Mouse (Mus musculus): Measurements from ENCODE around the gene D5Ertd579e.

Gene D5Ertd579e

DNA sequence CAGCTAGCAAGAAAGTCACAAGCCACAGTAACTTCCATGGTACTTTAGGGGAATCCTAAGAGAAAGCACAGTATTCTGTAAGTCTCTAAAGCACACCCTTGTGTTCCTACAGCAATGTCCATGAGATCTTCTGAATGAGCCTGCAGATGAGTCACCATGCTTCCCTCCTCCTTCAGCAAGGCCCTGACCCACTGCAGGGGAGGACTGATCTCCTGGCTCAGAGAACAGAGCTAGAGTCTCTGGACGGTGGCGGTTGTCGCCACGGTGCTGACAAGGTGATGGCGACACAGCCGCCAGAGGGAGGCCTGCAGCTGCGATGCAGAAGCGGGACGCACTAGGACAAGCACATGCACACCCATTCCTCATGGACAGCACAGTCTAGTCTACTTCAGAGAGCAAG lies 93.8 kb downstream of the D5Ertd579e start:
- DNase-seq, result no peak

DNA sequence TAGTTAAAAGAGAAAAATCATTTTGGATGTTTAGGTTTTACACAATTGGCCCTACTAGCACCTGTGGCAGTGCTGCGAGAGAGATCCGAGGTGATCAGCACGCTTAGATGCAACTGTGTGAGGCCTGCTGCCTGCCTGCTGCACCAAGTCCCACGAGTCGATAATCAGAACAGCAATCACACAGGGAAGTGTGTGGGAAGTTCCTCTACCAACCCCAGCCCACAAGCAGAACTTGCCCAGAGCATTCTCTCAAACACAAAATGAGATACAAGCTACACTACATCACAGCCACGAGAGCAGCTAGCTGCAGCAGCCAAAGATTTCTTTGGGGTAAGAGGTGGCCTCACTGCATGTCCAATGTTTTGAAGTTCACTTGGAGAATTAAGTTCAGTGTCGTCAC lies 94.3 kb downstream of the D5Ertd579e start:
- no peak for DNase-seq

DNA sequence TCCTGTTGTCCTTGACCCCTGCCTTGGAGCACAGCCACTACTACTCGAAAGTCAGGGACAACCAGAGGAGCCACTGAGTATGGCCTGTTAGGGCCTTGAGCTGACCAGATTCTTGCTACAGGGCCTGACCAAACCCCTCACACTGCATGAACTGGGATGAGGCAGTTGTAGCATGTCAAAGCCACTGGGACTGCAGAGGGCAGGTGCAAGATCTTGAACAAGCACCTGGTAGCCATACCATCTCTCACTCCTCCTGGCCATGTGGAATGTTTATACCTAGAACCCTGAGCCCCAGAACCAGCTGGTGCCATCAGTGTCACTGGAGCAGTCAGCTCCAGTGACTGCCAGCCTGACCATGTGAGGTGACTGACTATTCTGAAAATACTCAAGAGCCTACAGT lies 96.9 kb downstream of the D5Ertd579e start:
- DNase-seq, result no peak

DNA sequence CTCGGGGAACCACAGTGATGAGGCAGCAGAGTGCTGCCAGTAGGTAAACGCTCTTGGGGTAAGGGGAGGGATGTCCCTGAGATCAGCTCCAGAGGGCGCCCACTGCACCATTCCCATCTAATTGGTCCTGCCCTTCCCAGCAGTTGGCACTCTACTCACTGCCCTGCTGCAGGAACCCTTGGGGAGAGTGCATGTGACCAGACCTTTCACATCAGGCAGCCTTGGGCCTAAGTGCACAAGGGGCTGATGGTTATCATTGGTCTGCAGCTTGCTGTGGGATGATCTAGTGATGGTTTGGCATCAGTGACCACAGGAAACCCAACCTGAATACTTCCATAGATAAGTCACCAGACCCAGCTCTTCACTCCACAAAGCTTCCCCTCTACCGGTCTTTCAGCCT lies 98.2 kb downstream of the D5Ertd579e start:
- peak; percentile 30 to 41 for DNase-seq

DNA sequence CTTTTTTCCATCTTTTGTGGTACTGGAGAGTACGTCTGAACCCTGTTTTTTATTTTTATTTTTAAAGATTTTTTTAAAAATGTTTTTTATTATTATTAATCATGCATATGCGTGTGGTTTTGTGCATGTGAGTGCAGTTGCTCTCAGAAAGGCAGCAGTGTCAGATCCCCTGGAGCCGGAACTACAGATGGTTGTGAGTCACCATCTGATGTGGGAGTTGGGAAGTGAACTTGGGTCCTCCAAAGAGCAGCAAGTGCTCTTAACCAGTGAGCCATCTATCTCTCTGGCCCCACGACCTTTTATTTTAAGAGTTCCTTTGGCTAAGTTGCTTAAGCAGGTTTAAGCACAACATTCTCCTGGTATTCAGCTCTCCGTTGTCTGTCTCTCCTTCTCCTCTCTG lies 99.6 kb downstream of the D5Ertd579e start:
- no peak for DNase-seq

DNA sequence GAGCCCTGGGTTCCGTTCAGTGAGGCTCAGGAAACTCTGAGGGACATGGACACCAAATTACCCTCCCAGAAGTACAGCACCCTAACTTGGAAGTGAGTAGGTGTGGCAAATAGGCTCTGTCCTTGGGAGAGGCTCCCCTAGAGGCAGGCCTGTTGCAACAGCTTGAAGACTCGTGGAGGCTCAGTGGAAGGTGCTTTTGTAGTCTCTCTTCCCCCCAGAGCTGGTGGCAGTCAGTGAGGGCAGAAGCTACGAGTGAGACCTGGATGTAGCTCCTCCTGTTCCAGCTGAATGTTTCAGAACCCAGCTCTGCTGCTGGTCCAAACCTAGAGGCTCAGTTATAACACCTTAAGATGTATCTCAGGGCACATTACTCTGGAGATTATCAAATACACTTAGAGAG lies 100.7 kb downstream of the D5Ertd579e start:
- DNase-seq, result no peak

DNA sequence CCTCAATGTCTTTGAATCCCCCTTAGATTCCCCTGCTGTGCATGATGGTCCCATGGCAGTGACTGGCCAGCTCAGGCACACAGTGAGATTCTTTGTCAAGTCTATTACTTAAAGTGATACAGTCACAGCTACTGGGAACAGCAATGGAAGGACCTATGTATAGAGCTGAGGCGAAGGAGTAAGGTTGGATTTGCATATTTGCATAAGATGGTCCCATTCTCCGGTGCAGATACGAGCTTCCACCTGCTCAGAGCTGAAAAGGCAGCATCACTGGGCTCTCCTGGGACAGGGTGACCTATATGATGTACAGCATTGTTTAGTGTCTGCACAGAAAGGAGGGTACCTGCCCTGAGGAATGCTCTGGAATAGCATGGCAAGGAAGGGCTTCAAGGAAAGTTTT lies 101.5 kb downstream of the D5Ertd579e start:
- no peak for DNase-seq

DNA sequence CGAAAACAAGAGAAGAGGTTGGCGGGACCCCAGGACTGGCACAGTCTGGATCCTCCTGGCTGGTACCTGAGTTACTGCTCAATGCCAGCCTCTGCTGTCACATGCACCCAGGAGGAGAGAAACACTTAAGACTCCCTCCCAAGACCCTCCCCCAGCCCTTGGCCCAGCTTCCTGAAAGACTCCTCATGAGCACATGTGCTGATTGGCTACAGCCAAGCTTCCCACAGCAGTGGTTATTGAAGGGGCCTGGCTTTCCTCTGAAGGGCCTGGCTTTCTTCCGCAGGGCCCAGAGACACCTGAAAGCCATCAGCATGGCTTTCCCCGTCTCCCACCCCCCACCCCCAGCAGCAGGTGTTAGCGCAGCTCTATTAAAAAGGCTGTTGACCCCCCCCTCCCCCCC lies 102.6 kb downstream of the D5Ertd579e start, which contains the start of gene Tbc1d14:
Gene Tbc1d14 (minus strand): TSS at position 101 of the 400 bp plus-strand sequence.
- no peak for DNase-seq

DNA sequence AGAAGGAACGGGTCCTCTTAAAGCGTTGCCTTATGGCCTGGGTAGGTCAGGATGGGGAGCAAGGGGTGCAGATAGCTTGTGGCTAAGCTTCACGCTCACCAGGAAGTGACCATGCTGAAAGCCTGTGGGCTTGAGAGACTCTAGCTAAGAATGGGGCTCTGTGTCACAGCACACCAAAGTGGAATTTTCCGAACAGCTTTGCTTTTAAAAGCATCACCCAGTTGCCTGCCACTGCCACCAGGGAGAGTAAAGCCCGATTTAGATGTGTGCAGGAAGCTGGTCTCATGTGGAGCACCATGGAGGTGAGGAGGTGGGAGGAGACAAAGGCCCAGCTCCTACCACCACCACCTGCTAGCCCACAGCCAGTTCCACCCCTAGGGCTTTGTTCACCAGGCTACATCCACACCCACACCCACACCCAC lies 105.3 kb downstream of the D5Ertd579e start:
- DNase-seq, result no peak

DNA sequence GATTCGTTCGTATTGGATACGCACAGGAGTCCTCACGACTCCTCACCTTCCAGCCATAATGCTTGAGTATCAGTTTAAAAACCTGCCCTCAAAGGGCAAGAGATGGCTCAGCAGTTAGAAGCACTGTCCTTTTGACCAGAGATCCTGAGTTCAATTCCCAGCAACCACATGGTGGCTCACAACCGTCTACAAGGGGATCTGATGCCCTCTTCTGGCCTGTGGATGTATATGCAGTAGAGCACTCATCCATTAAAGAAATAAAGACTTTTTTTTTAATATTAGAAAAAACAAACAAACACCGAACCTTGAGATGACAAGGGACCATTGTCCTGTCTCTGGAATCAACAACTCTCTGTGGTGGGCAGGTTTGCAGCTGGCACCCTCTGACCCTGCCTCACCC lies 111.5 kb downstream of the D5Ertd579e start:
- no peak for DNase-seq

DNA sequence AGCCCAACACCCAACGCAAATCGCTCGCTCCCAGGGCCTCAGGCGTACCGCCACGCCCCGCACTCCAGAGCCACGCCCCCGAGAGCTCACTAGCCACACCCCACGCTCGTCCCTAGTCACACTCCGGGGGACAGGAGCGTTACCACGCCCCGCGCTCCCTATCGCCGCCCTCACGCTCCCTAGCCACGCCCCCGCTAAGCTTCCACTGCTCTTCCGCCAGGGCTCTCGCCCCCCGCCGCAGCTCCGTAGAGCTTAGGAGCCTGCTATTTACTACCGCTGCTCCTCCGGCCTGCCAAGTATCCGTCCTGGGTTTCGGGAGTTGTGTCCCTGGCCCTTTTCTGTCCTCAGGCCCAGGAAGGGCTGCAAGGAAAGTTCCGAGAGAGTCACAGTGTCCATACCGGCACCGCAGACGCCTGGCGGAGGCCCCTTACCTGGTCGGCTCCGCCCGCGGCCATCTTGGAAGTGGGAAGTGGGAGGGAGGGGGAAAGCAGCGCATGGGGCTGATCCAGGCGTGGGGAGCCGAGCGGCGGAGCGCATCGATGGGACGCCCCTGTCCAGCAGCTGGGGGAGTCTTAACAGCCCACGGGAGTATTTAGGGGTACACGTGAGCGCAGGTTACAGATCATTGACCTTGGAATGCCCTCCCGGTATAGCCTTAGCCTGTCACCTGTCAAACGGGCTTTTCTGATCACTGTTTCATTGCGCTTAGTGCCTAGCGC lies 113.7 kb downstream of the D5Ertd579e start:
- peak; percentile 98 for DNase-seq

DNA sequence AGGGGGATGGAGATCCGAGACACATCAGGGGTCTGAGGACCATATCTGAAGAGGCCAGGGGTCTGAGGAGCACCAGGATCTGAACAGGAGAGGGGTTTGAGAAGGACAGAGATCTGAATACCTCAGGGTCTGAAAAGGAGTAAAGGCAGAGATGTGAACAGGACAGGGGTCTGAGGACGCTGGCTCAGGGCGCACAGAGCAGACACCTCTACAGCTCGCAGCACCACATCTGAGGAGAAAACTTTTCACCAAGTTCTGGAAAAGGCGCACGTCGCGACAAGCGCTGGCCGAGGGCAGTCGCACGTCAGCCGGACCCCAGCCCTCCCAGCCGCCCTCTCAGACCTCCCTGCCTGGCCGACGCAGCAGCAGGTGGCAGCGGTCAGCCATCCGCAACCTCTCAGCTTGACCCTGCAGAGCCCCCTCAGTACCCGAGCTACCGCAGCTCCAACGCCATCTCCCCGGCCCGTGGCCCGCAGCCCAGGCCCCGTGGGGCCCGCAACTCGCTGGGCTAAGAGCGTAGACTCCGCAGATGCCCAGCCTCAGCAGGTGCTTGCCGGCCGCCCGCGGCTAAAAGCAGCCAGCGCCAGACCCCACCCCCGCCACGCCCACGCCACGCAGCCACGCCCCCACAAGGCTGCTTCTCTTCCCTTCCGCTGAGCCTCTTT lies 114.4 kb downstream of the D5Ertd579e start:
- DNase-seq, result no peak

DNA sequence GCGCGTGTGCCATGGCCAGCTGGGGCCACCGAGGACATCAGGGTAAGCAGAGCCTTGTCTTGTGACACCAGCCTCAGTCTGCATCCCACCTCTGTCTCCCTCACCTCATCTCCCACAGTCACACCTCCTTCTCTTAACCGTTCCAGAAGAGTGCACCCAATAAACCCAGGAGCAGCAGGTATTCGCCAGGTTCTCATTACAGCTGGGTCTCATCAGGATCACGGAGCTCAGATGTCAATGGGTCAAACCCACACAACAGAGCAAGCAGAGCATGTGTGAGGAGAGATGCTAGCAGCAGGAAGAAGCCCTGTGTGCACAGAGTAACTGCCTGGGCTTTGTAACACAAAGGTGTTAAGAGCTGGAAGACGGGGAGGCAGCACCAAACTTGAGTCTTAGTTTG lies 115.9 kb downstream of the D5Ertd579e start:
- DNase-seq, result no peak

DNA sequence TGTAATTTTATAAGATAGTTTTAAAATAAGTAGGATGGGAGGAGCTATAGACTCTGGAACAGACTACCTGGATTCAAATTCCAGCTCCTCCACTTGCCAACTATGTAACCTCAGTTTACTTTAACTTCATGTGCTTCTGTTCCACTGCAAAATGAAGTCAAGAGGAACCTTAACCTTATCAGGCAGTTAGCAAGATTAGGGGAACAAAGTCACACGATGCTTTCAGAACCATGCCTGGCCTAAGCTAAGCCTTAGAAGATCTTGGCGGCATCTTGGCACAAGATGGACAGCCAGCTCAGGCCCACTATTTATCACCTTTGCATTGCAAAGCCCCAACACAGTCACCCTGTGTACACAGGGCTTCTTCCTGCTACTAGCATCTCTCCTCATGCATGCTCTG lies 116.8 kb downstream of the D5Ertd579e start:
- DNase-seq, result no peak

DNA sequence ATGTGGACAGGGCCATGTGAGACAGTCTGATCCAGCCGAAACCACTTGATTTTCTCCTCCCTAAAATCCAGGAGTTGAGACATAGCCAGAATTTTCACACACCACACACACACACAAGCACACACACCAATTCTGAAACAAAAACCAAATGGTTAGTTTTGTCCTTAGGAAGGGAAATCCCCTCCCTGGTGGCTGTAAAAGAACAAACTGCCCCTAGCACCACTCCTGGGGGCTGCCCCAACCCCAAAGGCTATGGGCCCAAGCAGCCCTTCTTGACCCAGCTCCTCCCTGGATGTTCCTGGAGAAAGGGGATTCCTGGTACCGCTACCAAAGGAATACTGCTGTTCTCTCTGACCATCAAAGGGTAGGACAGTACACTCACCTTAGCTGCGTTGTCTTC lies 119.4 kb downstream of the D5Ertd579e start:
- DNase-seq, result no peak

DNA sequence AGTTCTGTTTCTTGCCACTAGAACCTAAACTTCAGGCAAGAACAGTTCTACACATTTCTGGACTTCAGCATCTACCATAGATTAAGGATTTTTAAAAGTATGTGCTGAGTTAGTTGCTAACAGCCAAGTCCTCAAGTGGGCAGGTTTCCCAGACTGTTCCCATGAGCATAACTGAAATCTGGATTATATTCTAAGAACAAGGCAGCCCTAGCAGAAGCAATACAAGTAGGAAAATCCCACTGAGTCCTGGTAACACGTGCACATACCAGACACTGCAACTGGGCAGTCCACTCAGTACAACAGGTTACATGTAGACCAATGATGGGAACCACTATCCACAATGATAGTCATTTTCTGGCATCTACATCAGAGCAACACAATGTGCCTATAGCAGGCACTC lies 120.1 kb downstream of the D5Ertd579e start:
- DNase-seq, result no peak

DNA sequence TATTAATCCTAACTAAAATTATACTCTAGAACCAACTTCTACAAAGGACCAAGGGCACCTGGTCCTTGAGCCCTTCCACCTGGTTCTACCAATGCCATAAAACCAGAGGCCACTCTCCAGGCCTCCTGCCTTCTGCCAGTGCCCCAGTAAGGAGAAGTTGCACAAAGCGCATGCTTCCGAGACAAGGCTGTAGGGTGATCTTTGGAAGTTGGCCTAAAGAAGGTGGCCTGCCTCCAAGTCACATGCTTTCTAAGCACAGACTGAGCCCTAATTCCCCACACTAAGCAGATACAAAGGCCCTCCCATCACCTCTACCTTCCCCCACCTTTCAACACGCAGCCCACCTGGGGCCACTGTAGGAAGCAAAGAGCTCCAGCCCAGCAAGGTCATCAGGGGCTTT lies 120.6 kb downstream of the D5Ertd579e start:
- DNase-seq, result peak; percentile 53 to 54

DNA sequence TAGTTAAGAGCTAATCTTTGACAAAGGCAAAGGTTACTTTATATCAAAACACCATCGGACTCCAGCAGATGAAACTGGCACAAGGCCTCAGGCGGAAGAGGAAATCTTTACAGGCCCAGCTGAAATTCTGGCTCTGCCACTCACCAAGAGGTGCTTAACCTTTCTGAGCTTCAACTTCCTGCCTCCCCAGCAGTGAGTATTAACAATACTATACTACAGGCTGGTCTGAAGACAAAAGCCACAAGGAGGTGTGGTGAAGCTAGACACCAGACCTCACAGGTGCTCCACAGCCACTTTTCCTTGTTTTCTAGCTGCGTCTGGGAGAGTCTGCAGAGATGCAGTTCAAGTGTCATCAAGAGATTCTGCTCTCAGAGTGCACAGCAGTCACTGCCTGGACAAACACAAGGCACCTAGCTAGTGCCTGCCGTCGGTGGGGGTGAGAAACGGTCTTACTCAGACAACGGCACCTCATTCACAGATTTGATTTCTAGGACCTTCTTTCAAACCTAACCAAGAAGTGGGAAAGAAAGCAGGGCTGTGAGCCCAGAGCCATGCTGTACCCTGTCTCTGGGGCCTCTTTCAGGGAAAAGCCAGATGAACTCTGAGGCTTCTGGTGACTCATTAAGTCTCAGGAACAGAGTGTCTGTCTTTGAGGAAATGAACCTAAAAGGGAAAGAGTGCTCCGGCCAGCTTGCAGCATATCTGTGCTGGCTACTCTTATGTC lies 121.5 kb downstream of the D5Ertd579e start:
- no peak for DNase-seq

DNA sequence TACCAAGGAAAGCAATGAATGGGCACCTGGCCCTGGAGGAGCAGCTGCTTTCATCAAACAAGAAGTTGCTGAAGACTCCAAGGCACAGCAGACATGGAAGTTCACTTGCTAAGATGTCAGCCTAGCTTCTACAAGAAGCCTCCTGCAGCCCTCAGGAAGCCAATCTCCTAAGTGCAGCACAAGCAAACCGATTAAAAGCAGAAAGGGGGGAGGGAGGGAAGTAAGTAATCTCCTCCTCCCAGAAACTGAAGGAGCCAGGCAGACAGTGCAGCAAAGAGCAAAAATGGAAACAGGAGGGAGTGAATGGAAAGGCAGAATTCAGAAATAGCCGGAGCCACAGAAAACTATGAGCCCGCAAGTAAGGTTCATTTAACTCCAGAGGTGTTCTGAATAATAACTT lies 122.5 kb downstream of the D5Ertd579e start:
- no peak for DNase-seq

DNA sequence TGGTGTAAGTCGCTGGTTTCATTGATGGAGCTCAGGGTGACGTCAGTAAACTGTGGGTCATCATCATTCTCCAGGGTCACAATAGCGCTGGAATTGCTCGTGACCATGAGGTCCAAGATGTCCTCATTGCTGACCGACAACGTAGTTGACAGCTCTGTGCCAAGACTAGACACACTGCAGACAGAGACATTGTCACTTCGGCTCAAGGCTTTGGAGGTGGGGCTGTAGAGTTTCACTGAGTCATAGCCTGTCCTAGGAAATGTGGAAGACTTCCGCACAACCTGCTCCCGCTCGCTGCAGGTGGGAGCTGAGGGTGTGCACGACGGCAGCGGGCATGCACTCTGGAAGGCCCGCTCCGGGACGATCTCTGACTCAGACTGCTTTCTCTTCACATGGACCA lies 124.5 kb downstream of the D5Ertd579e start:
- DNase-seq, result no peak

DNA sequence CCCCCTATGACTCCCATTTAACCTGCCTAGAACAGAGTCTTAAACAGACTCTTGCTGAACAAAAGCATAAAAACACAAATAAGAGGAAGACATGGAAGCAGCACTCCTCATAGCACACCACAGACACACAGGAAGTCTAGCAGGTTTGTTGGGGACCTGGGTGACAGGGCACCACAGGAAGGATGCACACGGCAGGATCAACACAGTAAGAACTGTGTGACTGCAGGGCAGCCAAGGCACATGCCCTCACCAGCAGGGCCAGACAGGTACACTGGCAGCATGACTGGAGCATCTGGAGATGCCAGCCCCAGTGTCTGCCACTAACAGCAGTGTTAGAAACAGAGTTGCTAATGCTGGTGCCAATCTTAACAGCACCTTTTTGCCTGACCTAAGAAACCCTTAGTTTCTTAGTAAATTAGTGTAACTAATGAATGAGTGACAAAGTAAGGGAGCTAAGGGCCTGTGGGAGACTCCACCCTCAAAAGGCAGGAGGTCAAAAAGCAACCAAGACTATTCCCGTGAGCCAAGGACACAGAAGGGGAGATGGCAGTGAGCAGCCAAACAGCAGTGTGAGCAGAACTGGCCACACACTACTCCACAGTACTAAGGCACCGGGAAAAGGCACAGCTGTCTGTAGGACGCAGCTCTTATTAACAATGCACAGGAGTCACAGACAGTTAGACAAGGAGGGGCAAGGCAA lies 125.1 kb downstream of the D5Ertd579e start:
- no peak for DNase-seq

DNA sequence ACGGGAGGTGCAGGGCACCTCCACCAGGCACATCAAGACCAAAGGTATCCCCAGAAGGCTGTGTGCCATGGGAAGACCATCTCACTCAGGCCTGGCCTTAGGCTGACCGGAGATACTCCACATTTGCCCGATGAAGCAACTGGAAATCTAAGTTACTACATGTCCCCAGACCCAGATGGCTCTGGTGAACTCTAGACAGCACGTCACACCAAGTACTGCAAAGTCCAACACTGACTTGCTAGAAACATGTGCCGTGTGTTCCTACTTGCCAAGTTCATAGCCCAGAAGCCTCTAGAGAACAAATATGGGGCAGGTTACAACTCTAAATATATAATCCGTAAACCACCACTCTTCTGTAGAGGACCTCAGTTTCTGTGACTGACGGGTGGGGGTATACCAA lies 125.7 kb downstream of the D5Ertd579e start:
- no peak for DNase-seq

DNA sequence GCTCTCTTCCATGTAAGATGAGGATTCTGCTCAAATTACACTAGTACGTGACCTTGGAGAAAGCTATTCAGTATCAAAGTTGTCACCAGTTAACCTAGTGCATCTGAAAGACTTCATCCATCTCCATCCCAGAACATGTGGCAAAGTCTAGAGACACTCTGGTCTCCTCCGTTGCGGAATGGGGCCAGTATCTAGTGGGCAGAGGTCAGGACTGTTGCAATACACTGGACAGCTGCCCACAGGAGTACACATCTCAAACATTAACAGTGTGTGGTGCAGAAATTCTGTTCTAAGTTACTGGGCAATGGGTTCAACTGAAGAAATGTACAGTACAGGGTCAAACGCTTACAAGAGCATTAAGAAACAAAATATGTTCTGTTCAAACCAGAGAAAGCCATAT lies 127.7 kb downstream of the D5Ertd579e start:
- DNase-seq, result no peak

All from cerebellum, postnatal 14 days (tissue).